Mouse (Mus musculus) bone marrow, adult 2 months (tissue): Measurements from ENCODE around the gene Zgrf1. TPM values are rescaled to one million over a fixed set of nuclear protein-coding genes. Genes with fewer than 3 reads are reported as not detected.

Experiments used
- H3K27ac ChIP-seq: fragments of 200-500 bp; 2 replicates; pipeline ENCODE4 v1.5.1; 2012; ENCODE audit warnings: low read depth, mild to moderate bottlenecking, control low read depth, inconsistent platforms, low read length; ENCODE audit not compliant: control insufficient read depth, poor library complexity, insufficient read depth
- H3K4me1 ChIP-seq: fragments of 200-500 bp; 2 replicates; pipeline ENCODE4 v1.6.1; 2011; ENCODE audit warnings: low read length; ENCODE audit not compliant: control insufficient read depth, insufficient read depth
- H3K4me3 ChIP-seq: fragments of 200-500 bp; replicated peaks from 2 replicates; pipeline ENCODE3; 2011; ENCODE audit warnings: mild to moderate bottlenecking, low read depth, low read length, control low read depth; ENCODE audit not compliant: control insufficient read depth
- CTCF ChIP-seq: fragments of 200-500 bp; IDR thresholded peaks from 2 replicates; pipeline ENCODE4 v1.5.1; 2011; ENCODE audit warnings: low read length, control low read depth; ENCODE audit not compliant: control insufficient read depth, insufficient read depth
- POLR2A ChIP-seq: fragments of 200-500 bp; IDR thresholded peaks from 2 replicates; pipeline ENCODE4 v1.6.1; 2011; ENCODE audit warnings: low read depth, mild to moderate bottlenecking, control low read depth, low read length, borderline replicate concordance; ENCODE audit not compliant: control insufficient read depth
- WGBS: fragments of 180-500 bp; shearing (Covaris S2); methylation state at CpG from one replicate; pipeline ENCODE4 v1.1.7; 2018; 5-methylcytosine and 5-hydroxymethylcytosine counted together
- polyA plus RNA-seq: library from polyadenylated mRNA; stranded (reverse); fragments of >200 nt; gene quantifications from 2 replicates; pipeline ENCODE4 v1.2.4, GENCODE M21; 2011; ENCODE audit warnings: low replicate concordance; ENCODE audit not compliant: missing spikeins, insufficient read depth, insufficient read length

Zgrf1 gene
- polyA plus RNA-seq, 1 experiment: 10.1 TPM

GRCm38 (mm10) chr3:127544610-127545121, 8.6 kb upstream of the Zgrf1 start:
- no peak overlapping the region for H3K4me3 ChIP-seq
- no peak overlapping the region for H3K27ac ChIP-seq
- H3K4me1 ChIP-seq: no peaks in the 10 kb centered on the region
- 80% methylated on average over 5 of the region's 5 CpGs for WGBS
- no peak for TF ChIP-seq CTCF
- no peak for TF ChIP-seq POLR2A

GRCm38 (mm10) chr3:127547882-127548281, 5.4 kb upstream of the Zgrf1 start:
- WGBS: 83% methylated on average over 5 of the region's 5 CpGs
- no peaks in the 10 kb centered on the region for H3K4me1 ChIP-seq
- TF ChIP-seq POLR2A (no peak), CTCF (no peak)
- no peak overlapping the region for H3K27ac ChIP-seq
- H3K4me3 ChIP-seq: no peak overlapping the region

GRCm38 (mm10) chr3:127552434-127552972, 786 bp upstream of the Zgrf1 start:
- WGBS: 2% methylated on average over 13 of the region's 13 CpGs
- no peak overlapping the region; the same call in 1 of the 2 replicates for H3K27ac ChIP-seq
- H3K4me1 ChIP-seq: no peaks in the 10 kb centered on the region; the same call in none of the 2 replicates

GRCm38 (mm10) chr3:127553720-127554043, 393 bp downstream of the Zgrf1 start:
- Histone ChIP-seq H3K4me3 (peak overlapping the region; percentile 94), H3K27ac (peak overlapping the region; percentile 98; the same call in 1 of the 2 replicates), H3K4me1 (no peaks in the 10 kb centered on the region; the same call in none of the 2 replicates)
- under 1% methylated on average over 4 of the region's 4 CpGs for WGBS
- TF ChIP-seq POLR2A (no peak), CTCF (no peak)

More at GRCm38 (mm10) chr3:127552434-127552972, 786 bp upstream of the Zgrf1 start:
- no peak for TF ChIP-seq POLR2A
- TF ChIP-seq CTCF: no peak
- H3K4me3 ChIP-seq: peak overlapping the region; percentile 37

- no peaks in the 10 kb centered on the region; the same call in none of the 2 replicates for H3K4me1 ChIP-seq
- no peak for TF ChIP-seq CTCF
- no peak for TF ChIP-seq POLR2A
- H3K27ac ChIP-seq: no peak overlapping the region
- WGBS: 48% methylated on average over 5 of the region's 5 CpGs
- peak overlapping the region; percentile 66 for H3K4me3 ChIP-seq
Measured at GRCm38 (mm10) chr3:127554723-127555122, 1.4 kb downstream of the Zgrf1 start.

GRCm38 (mm10) chr3:127558201-127558600, 4.9 kb downstream of the Zgrf1 start:
- no peak for TF ChIP-seq CTCF
- Histone ChIP-seq H3K27ac (no peak overlapping the region), H3K4me1 (no peaks in the 10 kb centered on the region; the same call in none of the 2 replicates), H3K4me3 (no peak overlapping the region)

- H3K27ac ChIP-seq: no peak overlapping the region
- 76% methylated on average over 4 of the region's 4 CpGs for WGBS
- H3K4me3 ChIP-seq: no peak overlapping the region
- H3K4me1 ChIP-seq: no peaks in the 10 kb centered on the region
- no peak for TF ChIP-seq POLR2A
- TF ChIP-seq CTCF: no peak
Measured at GRCm38 (mm10) chr3:127562974-127563373, 9.7 kb downstream of the Zgrf1 start.

GRCm38 (mm10) chr3:127565129-127565528, 11.8 kb downstream of the Zgrf1 start:
- H3K4me1 ChIP-seq: no peaks in the 10 kb centered on the region
- H3K27ac ChIP-seq: no peak overlapping the region
- no peak overlapping the region for H3K4me3 ChIP-seq
- TF ChIP-seq POLR2A: no peak
- no peak for TF ChIP-seq CTCF
- WGBS: 76% methylated on average over 3 of the region's 3 CpGs

GRCm38 (mm10) chr3:127572557-127572956, 19.3 kb downstream of the Zgrf1 start:
- H3K4me3 ChIP-seq: no peak overlapping the region
- TF ChIP-seq POLR2A (no peak), CTCF (peak; percentile 30; the same call in 1 of the 2 replicates)
- no peak overlapping the region for H3K27ac ChIP-seq
- 55% methylated on average over 4 of the region's 4 CpGs for WGBS
- H3K4me1 ChIP-seq: no peaks in the 10 kb centered on the region; the same call in 1 of the 2 replicates
